Mouse (Mus musculus): ENCODE measurements at regions not wholly inside any gene's neighbourhood (a gene's known extent, or its start where the extent isn't known, plus 50 kb on each side); places are given as distances from the start of the nearest gene placed in this dataset.
"Not testable (repeated sequence)": the region's sequence is repeated elsewhere in the genome, so short reads cannot be mapped to it uniquely, and the experiment has no call there.

DNA sequence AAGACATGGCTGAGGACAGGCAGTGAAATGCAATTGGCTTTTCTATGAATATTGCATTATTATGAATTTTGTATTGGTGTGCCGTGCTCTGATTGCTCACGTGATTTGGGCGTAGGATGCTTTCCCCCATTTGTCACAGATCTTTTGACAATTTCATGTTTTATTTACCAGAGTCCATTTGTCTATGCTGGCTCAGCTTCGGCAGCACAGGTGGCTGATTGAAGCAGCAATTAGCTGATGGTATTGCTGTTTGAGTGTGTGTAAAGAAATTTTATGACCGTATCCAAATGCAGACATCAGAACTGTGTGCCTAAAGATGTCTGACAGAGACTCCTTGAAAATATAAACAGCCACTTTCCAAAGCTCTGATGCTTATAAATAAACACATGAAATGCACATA, 498.5 kb upstream of the Akr1e1 start:
- no peak for DNase-seq
- Histone ChIP-seq H3K27ac (no peak overlapping the region), H3K4me3 (no peak overlapping the region)
- no peak for TF ChIP-seq CTCF (IDR thresholded peaks at IDR 0.05)
- intact Hi-C loops (cut with DNase I) = no loop called here

DNA sequence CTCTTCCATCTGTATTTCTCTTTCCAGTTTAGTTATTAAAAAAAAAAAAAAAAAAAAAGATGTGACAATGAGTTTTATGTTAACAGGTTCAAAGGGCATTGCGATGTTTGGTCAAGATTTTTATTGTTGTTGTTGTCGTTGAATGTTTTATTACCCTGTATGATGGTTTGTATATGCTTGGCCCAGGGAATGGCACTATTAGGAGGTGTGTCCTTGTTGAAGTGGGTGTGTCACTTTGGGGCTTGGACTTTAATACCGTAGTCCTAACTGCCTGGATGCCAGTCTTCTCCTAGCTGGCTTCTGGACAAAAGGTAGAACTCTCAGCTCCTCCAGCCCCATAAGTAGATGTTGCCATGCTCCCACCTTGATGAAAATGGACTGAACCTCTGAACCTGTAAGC, 545.9 kb upstream of the Akr1e1 start:
- Histone ChIP-seq H3K4me3 (no peak overlapping the region), H3K27ac (no peak overlapping the region)
- DNase-seq = no peak
- no peak for TF ChIP-seq CTCF (IDR thresholded peaks at IDR 0.05)
- intact Hi-C loops (cut with DNase I) = no loop called here

DNA sequence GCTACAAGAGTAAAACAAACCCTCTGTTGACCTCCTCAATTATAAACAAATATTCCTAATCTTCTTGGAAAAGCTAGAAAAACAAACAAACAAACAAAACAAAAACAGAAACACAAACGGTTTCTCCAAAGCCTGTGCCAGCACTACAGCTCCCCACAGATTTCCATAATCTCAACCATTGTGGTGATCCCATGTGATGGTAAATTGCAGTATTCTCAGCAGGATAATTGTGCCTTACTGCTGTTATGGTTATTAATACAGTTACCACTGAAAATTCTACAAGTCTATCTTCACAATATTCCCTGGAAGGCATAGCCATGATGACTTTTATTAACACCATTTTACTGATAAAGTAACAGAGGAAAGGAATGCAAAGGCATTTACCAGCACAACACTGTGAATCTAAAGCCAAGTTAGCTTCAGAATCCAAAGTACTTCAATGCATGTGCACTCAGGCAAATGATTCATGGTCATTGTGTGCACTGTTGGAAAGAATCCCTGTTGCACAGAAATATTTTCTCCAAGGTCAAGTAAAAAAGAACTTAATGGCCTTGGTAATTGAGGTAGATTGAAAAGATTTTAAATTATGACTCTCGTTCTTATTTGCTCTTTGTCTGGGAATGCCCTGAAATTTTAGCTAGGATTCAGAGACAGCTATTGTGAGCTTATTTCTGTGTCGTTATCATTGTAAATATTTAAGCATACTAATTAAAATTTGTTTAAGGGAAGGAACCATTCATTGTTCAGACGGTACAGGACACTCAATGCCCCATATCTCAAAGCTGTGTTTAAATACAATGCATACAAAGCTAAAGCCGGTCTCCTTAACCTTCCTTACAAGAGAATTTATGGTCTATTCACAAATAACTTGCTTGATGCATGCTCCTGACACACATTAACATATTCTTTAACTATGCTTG, 551.1 kb upstream of the Akr1e1 start:
- no peak for DNase-seq
- no peak overlapping the region for H3K4me3 ChIP-seq
- no peak for TF ChIP-seq CTCF (IDR thresholded peaks at IDR 0.05)
- no peak overlapping the region for H3K27ac ChIP-seq
- intact Hi-C loops (cut with DNase I) = no loop called here

DNA sequence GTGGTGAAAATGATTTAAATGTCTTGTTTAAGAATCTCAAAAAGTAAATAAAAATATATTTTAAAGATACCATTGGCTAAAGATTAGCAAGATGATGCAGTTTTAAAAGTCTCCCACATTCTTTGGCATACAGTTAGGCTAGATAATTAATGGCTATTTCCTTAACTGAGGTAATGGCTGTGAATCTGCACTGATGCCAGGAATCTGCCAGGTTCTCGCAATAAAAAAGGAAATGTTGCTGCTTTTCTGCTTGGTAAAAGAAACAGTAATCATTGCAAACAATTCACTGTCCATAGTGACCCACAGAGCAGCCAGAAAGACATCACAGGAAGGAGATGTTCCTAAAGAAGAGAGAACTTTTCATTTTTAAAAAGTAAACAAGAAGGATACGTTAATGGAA, 557.7 kb upstream of the Akr1e1 start:
- Histone ChIP-seq H3K27ac (no peak overlapping the region), H3K4me3 (no peak overlapping the region)
- no peak for TF ChIP-seq CTCF (IDR thresholded peaks at IDR 0.05)
- DNase-seq = no peak
- intact Hi-C loops (cut with DNase I) = no loop called here

DNA sequence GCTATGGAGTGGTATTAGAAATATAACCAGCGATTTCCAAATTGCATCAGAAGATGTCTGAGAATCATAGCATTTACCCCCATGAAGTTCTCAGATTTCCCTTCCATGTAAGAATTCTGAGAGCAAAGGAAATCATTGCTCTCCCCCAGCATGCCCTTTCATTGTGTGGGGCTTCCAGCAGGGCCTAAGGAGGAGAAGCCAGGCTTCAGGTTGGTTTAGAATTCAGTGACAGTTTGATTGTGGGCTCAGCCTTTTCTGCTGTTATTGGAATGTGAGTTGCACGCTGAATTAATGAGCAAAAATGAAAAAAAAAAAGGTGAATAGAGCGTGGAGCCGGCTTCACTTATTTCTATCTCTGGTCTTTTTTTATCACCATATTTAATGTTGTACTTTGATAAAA, 570.0 kb upstream of the Akr1e1 start:
- Histone ChIP-seq H3K4me3 (no peak overlapping the region), H3K27ac (no peak overlapping the region)
- TF ChIP-seq CTCF (IDR thresholded peaks at IDR 0.05) = no peak
- DNase-seq = no peak
- intact Hi-C loops (cut with DNase I) = no loop called here

DNA sequence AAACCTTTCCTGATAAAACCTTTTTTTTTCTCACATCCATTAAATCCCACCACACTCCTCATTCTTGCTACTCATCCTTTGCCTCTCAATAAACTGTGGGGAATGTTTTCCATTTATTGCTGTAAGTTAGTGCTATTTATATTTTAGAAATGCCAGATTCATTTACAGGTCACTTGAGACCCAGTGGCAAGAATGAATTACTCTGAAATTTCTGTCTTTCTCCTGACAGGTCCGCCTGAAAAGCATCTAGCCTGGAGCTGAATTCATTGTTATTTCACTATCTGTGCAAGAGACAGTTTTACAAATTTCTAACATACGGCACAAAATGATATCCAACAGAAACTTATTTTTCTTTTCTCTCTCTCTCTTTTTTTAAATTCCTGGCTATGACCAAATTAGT, 570.6 kb upstream of the Akr1e1 start:
- DNase-seq = no peak
- no peak overlapping the region for H3K27ac ChIP-seq
- intact Hi-C loops (cut with DNase I) = no loop called here
- TF ChIP-seq CTCF (IDR thresholded peaks at IDR 0.05) = no peak
- H3K4me3 ChIP-seq = no peak overlapping the region

DNA sequence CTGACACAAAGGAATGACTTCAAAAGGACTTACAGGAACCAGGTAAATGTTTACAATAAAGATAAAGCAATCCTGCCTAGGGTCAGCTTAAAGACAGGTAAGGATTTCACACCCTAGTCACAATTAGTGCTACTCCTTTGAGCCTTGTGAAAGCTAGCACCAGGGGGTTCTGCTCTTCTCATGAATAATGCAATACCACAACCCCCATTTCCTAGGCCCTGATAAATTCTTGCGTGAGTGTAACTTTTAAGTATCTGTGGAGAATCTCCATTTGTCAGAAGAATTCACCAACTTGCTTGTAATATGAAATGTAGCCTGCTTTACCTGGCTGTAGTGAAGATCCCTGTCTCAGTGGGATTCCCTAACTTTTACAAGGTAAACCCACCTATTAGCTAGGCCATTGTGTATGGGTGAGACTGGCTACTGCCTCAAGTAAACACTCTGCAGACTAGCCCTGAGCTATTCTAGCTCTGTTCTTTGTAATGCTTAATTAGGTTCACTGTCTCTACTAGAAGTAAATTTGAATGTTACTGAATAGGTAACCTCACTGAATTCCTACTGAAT, 576.3 kb upstream of the Akr1e1 start:
- intact Hi-C loops (cut with DNase I); H3K27ac ChIP-seq; DNase-seq; H3K4me3 ChIP-seq: not testable (repeated sequence)

DNA sequence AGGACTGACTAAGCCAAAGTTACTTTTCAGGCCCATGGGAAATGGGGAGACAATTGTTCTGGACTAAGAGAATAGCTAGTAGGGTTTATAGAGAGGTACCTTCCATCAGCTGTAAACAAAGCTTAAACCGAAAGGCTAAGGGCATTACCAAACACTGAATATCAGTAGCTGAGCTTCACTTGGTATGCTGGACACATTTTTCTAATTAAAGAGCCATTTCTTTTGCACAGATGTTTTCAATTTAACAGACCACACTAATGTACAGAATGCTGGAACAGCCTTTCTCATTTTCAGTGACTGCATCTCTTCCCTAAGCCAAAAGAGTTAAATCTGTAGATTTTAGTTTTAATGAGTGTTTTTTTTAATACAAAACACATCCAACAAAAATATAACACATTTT, 593.8 kb upstream of the Akr1e1 start:
- intact Hi-C loops (cut with DNase I) = no loop called here
- Histone ChIP-seq H3K27ac (no peak overlapping the region), H3K4me3 (no peak overlapping the region)
- no peak for TF ChIP-seq CTCF (IDR thresholded peaks at IDR 0.05)
- DNase-seq = no peak

DNA sequence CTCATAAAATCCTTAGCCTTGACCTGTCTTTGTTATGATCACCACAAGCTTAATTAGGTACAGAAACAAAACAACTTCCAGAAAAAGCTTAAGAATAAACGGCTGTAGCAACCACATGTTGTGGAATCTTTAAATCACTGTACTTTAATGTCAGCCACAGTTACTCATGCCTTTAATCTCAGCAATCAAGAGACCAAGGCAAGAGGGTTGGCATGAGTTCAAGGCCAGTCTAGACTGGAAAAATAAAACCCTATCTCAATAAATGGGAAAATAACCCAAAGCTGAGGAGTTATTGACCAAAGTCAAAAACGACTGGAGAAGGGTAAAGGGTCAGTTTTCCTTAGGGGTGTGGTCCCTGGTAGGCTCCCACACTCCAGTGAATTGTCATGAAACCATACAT, 595.2 kb upstream of the Akr1e1 start:
- no peak for DNase-seq
- intact Hi-C loops (cut with DNase I) = no loop called here
- Histone ChIP-seq H3K27ac (no peak overlapping the region), H3K4me3 (no peak overlapping the region)
- no peak for TF ChIP-seq CTCF (IDR thresholded peaks at IDR 0.05)

DNA sequence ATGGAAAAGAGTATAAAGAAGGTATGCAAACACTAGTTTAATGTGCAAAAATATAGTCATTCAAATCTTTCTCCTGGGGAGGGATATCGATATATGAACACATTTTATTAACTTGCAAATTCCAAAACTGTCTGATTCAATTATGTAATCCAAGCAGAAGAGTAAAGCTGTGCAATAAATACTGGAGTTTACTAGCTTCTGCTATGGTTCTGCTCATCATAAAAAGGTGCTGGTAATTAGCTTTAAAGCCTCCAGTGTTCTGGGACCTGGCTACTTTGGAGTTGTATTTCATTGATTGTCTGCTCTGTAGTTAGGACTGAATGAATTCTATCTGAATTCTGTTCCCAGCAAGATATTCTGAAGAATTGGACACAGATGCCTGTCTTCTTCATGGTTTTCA, 602.7 kb upstream of the Akr1e1 start:
- no peak for DNase-seq
- TF ChIP-seq CTCF (IDR thresholded peaks at IDR 0.05) = no peak
- intact Hi-C loops (cut with DNase I) = no loop called here
- H3K27ac ChIP-seq = no peak overlapping the region
- H3K4me3 ChIP-seq = no peak overlapping the region

DNA sequence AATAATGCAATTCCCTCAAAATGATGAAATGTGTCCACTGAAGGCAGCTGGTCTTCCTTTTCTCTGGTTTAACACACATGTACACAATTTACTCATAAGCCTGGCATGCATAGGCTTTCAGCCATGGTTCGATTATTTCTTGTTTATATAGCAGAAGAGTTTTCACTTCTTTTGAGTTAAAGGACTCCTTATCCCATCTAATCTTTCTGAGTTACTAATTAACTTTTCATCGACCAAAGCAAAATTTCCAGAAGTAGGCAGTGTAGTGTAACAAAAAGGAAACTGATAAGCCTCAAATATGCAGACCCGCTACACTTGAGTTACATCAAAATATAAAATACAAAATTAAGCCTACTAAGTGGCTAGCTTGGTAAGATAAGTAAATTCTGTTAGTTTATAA, 620.5 kb upstream of the Akr1e1 start:
- H3K27ac ChIP-seq = no peak overlapping the region
- TF ChIP-seq CTCF (IDR thresholded peaks at IDR 0.05) = no peak
- intact Hi-C loops (cut with DNase I) = no loop called here
- no peak overlapping the region for H3K4me3 ChIP-seq
- DNase-seq = no peak

DNA sequence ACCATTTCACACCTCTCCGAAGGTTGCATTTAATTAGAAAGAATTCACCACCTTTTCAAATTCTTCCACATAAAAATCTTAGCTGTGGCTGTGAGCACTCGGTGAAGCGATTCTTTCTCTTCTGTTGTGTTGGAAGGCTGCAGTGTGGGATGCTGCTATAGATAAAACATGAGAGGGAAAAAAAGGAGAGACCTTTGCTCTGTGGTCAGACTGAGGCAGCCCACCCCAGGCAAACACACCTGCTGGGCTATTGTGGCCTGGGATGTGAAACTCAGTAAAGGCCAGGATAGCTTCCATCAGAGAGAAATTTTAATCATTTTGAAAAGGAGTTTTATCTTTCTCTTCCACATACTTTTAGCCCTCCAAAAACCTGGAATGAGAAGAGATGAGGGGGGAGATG, 625.3 kb upstream of the Akr1e1 start:
- no peak for TF ChIP-seq CTCF (IDR thresholded peaks at IDR 0.05)
- intact Hi-C loops (cut with DNase I) = no loop called here
- no peak for DNase-seq
- Histone ChIP-seq H3K4me3 (no peak overlapping the region), H3K27ac (no peak overlapping the region)

DNA sequence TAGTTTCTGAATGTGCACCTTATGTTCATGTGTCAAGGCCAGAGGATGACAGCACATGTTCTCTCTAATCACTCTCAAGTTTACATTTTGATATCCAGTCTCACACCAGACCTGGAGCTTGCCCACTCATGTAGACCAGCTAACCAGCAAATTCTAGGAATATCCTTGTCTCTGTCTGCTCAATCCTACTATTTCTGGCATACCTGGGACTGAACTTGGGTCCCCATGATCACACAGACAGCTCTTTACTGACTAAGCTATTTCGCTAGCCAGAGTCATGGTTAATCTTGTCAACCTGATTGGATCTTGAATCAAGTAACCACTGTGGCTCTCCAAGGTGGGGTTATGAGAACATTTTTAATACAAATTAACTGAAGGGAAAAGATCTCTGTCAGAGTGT, 625.9 kb upstream of the Klf6 start:
- no peak for TF ChIP-seq CTCF (IDR thresholded peaks at IDR 0.05)
- DNase-seq = no peak
- intact Hi-C loops (cut with DNase I) = no loop called here

DNA sequence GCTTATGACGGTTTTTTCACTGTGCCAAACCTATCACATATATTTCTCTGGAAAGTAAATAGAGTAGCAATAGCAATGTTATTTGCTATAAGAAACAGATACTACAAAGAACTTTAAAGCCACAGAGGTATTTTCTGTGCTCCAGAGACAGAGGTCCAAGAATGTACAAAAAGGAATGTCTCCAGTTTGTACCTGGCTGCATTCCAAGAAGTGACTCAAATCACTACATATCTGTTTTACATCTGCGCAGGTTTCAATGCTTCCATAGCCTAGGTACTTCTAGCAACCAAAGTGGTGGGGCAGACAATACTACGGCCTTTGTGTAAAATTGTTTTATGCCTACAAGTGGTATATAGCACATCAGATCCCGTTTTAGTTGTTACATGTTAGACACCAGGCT, 620.7 kb upstream of the Klf6 start:
- Histone ChIP-seq H3K4me3 (no peak overlapping the region), H3K27ac (no peak overlapping the region)
- TF ChIP-seq CTCF (IDR thresholded peaks at IDR 0.05) = no peak
- intact Hi-C loops (cut with DNase I) = no loop called here
- DNase-seq = no peak

More for the DNA sequence above, 625.9 kb upstream of the Klf6 start:
- H3K4me3 ChIP-seq = no peak overlapping the region
- no peak overlapping the region for H3K27ac ChIP-seq

Measured in gastrocnemius, adult 2 months (tissue).